Mouse (Mus musculus): ENCODE measurements around the gene Isyna1. TPM values are rescaled to one million over a fixed set of nuclear protein-coding genes. Genes with fewer than 3 reads are reported as not detected.

The Isyna1 gene
- polyA plus RNA-seq, 1 experiment from 2014 or later = 57.9 TPM

DNA sequence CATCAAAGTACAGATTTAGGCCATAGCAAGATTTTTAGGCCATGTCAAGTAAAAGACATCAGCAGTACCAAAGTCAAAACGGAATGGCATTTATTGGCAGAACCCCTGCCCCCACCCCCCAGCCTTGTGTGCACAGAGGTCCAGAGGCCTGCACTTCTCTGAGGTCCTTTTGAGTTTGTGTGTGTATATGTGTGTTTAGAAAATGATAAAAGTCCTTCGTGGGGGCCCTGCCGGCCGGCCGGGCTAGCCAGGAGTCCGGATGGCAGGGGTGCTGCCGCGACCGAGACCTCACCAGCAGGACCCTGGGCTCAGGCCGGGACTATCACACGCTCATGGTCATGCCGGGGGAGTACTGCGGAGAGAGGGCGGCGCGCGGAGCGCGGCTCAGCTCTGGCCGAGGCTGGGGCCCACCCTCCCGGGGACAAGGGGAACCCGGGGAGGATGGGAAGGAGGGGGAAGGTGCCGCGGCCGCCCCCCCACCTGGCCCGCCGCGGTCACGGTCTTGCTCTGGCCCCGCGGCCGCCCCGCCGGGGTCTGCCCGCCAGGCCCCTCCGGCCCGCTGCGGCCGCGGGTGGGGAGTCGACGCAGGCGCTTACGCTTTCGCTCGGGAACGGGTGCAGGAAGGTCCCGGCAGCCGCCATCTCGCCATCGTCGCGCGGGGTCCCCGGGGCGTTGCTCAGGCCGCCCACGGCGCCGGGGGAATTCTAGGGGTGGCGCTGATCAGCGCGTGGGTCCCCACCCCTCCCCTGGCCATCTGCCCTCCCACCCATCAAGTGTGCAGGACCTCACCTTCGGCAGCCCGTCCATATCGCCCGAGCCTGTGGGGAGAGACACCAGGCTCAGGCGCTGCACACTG is 3.5 kb downstream of the Isyna1 start:
- Histone ChIP-seq H3K27me3 (ENCODE audit: control insufficient read depth, insufficient read depth, low read length) (peaks cover 10% of the 10 kb centered on the region; the same call in 1 of the 2 replicates), H3K9ac (ENCODE audit: low read depth, low read length) (peak overlapping the region; percentile 75), H3K4me2 (replicated peaks; ENCODE audit: low read depth, low read length) (peak overlapping the region; percentile 91), H3K4me1 (replicated peaks; ENCODE audit: control insufficient read depth, insufficient read depth, low read length) (peaks cover 37% of the 10 kb centered on the region), H3K27ac (ENCODE audit: low read depth, low read length) (peak overlapping the region; percentile 37; the same call in 1 of the 2 replicates), H3K4me3 (ENCODE audit: low read depth, low read length) (peak overlapping the region; percentile 42), H3K36me3 (ENCODE audit: control insufficient read depth, insufficient read depth, low read length) (0 out of 2 replicates have a peak, but pooled peaks cover 2% of the 10 kb centered on the region), H3K9me3 (ENCODE audit: control insufficient read depth, low read length) (no peaks in the 10 kb centered on the region)
- ATAC-seq (ENCODE audit: low FRiP score) = peak; percentile 2; the same call in 1 of the 2 replicates
- peak; percentile 37 for DNase-seq (ENCODE audit: low spot score)
- WGBS = 5% methylated on average over 64 of the region's 68 CpGs

DNA sequence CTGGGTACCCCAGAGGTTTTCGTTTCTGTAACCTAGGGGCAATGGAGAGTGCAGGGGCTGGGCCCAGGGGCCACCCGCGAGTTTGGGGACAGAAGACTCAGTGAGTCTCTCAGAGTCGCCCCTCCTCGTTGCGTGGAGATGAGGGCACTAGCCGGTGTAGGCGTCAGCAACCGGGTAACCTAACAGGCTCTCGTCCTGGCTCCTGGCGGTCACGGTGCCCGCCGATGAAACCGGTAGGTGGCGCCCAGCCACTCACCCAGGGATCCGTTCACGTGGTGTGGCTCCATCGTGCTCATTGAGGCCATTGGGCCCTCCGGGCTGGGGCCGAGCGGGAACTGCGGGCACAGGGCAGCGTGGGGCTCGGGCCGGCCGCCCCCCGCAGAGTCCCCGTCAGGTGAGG is 4.1 kb downstream of the Isyna1 start:
- Histone ChIP-seq H3K27me3 (ENCODE audit: control insufficient read depth, insufficient read depth, low read length) (peaks cover 10% of the 10 kb centered on the region; the same call in 1 of the 2 replicates), H3K4me3 (ENCODE audit: low read depth, low read length) (peak overlapping the region; percentile 42), H3K36me3 (ENCODE audit: control insufficient read depth, insufficient read depth, low read length) (0 out of 2 replicates have a peak, but pooled peaks cover 2% of the 10 kb centered on the region), H3K27ac (ENCODE audit: low read depth, low read length) (peak overlapping the region; percentile 37; the same call in 1 of the 2 replicates), H3K9me3 (ENCODE audit: control insufficient read depth, low read length) (no peaks in the 10 kb centered on the region), H3K9ac (ENCODE audit: low read depth, low read length) (peak overlapping the region; percentile 75), H3K4me1 (replicated peaks; ENCODE audit: control insufficient read depth, insufficient read depth, low read length) (peaks cover 34% of the 10 kb centered on the region), H3K4me2 (replicated peaks; ENCODE audit: low read depth, low read length) (peak overlapping the region; percentile 91)
- peak; percentile 87 for DNase-seq (ENCODE audit: low spot score)
- 2% methylated on average over 29 of the region's 29 CpGs for WGBS
- ATAC-seq (ENCODE audit: low FRiP score) = peak; percentile 46; the same call in 1 of the 2 replicates

DNA sequence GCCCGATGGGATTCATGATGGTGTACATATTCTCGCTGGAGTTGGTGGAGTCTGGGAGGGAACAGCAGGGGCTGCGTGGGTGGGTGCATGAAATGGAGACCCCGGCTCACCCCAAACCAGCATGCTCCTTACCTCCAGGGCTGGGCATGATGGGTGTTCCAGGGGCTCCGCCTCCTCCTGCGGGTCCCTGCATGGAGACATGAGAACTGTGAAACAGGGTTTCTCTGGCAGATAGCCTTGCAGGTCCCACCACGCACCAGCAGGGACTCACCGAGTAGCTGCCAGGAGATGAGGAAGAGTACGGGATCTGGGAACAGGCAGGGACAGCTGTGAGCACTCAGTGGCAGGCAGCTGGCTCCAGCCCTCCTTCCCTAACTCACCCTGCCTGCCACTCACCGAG is 4.5 kb downstream of the Isyna1 start:
- WGBS = 16% methylated on average over 10 of the region's 10 CpGs
- Histone ChIP-seq H3K36me3 (ENCODE audit: control insufficient read depth, insufficient read depth, low read length) (0 out of 2 replicates have a peak, but pooled peaks cover 2% of the 10 kb centered on the region), H3K4me2 (replicated peaks; ENCODE audit: low read depth, low read length) (peak overlapping the region; percentile 91), H3K4me1 (replicated peaks; ENCODE audit: control insufficient read depth, insufficient read depth, low read length) (peaks cover 34% of the 10 kb centered on the region), H3K9ac (ENCODE audit: low read depth, low read length) (no peak overlapping the region), H3K27me3 (ENCODE audit: control insufficient read depth, insufficient read depth, low read length) (peaks cover 10% of the 10 kb centered on the region; the same call in 1 of the 2 replicates), H3K27ac (ENCODE audit: low read depth, low read length) (0 out of 2 replicates have a peak overlapping the region, but pooled peaks have one; percentile 37), H3K4me3 (ENCODE audit: low read depth, low read length) (peak overlapping the region; percentile 42; the same call in 1 of the 2 replicates), H3K9me3 (ENCODE audit: control insufficient read depth, low read length) (no peaks in the 10 kb centered on the region)
- peak; percentile 47 for DNase-seq (ENCODE audit: low spot score)
- ATAC-seq (ENCODE audit: low FRiP score) = no peak

DNA sequence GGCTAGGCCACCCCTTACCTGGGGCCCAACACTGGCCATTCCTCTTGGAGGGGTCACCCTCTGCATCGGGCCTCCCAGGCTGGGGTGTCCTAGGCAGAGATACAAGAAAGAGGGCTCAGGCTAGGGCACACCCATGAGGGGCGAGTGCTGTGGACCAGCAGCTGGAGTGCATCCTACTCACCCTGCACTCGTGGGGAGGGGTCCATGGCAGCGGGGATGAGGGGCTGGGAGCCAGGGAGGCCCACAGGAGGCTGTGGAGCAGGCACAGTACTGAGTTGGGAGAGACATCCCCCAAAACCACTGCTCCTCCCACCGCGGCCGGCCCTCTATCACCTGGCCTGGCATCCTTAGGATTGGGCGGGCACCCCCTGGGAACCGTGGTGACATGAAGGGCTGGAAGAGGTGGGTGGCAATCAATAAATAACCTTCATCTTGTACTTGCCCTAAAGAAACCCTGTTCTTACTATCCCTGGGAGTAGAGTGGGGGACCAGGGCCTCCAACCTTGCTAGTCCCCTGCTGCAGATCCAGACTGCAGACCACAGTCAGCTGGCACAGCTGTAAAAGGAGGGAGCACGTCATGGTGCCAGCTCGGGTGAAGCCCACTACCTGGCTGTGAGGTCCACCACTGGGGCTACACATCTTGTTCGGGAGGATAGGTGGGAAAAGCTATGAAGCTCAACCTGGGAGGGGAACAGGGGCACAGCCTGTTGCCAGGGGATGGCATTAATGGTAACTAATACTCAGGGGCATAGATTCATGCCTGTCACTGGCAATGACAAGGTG is 5.5 kb downstream of the Isyna1 start:
- Histone ChIP-seq H3K9ac (ENCODE audit: low read depth, low read length) (no peak overlapping the region), H3K4me1 (replicated peaks; ENCODE audit: control insufficient read depth, insufficient read depth, low read length) (peaks cover 36% of the 10 kb centered on the region), H3K9me3 (ENCODE audit: control insufficient read depth, low read length) (no peaks in the 10 kb centered on the region), H3K4me3 (ENCODE audit: low read depth, low read length) (no peak overlapping the region), H3K27me3 (ENCODE audit: control insufficient read depth, insufficient read depth, low read length) (peaks cover 10% of the 10 kb centered on the region; the same call in 1 of the 2 replicates), H3K4me2 (replicated peaks; ENCODE audit: low read depth, low read length) (no peak overlapping the region), H3K36me3 (ENCODE audit: control insufficient read depth, insufficient read depth, low read length) (0 out of 2 replicates have a peak, but pooled peaks cover 2% of the 10 kb centered on the region), H3K27ac (ENCODE audit: low read depth, low read length) (peak overlapping the region; percentile 92)
- DNase-seq (ENCODE audit: low spot score) (no peak), ATAC-seq (ENCODE audit: low FRiP score) (no peak)
- 79% methylated on average over 12 of the region's 12 CpGs for WGBS

DNA sequence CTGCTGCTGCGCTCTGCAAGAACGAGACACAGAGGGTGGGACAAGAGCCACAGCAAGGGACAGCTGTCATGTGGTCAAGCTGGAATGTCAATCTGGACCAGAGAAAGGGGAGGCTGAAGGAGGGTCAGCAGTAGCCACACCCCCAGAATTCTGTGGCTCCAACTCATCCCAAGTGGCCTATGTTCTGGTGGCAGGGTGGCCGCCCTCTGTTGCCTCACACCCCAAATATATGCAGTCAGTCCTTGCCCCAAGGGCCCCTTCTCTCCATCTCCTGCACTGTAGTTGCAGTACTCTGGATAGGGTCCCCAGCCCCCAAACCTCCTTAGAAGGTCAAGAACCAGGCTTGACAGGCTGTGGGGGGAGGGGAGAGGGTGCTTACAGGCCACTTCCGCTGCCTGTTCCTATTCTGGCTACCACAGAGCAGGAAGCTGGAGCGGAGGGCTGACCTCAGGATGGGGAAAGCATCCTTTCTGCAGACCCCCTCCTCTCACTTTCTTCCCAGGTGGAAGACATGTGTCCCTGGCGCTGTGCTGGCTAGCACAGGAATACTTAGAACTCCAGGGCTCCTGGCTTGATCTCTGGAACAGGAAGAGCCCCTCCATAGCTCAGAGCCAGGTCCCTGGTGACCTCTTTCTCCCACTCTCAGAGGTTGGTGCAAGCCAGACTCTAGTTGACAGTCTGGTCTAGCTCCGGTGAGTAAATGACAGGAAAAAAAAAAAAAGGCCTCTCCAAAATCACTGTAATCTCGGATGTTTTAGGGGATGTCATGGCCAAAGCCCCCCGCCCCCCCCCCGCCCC is 6.5 kb downstream of the Isyna1 start:
- 0 out of 2 replicates have a peak, but pooled peaks cover 2% of the 10 kb centered on the region for H3K36me3 ChIP-seq (ENCODE audit: control insufficient read depth, insufficient read depth, low read length)
- peak; percentile 68 for DNase-seq (ENCODE audit: low spot score)
- peak overlapping the region; percentile 53 for H3K4me2 ChIP-seq (replicated peaks; ENCODE audit: low read depth, low read length)
- ATAC-seq (ENCODE audit: low FRiP score) = peak; percentile 34; the same call in 1 of the 2 replicates
- H3K4me3 ChIP-seq (ENCODE audit: low read depth, low read length) = peak overlapping the region; percentile 10
- peak overlapping the region; percentile 43; the same call in 1 of the 2 replicates for H3K9ac ChIP-seq (ENCODE audit: low read depth, low read length)
- no peaks in the 10 kb centered on the region for H3K9me3 ChIP-seq (ENCODE audit: control insufficient read depth, low read length)
- peak overlapping the region; percentile 92 for H3K27ac ChIP-seq (ENCODE audit: low read depth, low read length)
- peaks cover 32% of the 10 kb centered on the region for H3K4me1 ChIP-seq (replicated peaks; ENCODE audit: control insufficient read depth, insufficient read depth, low read length)
- H3K27me3 ChIP-seq (ENCODE audit: control insufficient read depth, insufficient read depth, low read length) = peaks cover 10% of the 10 kb centered on the region; the same call in 1 of the 2 replicates
- 15% methylated on average over 10 of the region's 10 CpGs for WGBS

DNA sequence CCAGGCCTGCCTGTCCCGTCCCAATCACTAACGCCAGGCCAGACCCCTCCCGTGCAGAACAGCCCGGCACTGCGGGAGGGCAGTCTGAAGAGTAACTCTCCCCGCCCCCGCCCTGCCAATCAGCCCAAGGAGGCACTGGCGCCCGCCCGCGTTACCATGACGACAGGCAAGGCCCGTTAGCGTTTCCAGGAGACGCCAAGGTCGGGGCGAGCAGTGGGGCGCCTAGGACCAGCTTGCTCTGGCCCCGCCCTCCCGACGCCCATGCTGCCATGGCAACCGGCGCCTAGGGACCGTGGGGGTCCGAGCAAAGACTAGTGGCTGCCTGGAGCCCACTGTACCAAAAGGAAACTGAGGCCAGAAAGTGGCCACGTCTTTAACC is 7.1 kb downstream of the Isyna1 start:
- H3K4me2 ChIP-seq (replicated peaks; ENCODE audit: low read depth, low read length) = peak overlapping the region; percentile 53
- H3K27ac ChIP-seq (ENCODE audit: low read depth, low read length) = peak overlapping the region; percentile 92
- no peaks in the 10 kb centered on the region for H3K9me3 ChIP-seq (ENCODE audit: control insufficient read depth, low read length)
- under 1% methylated on average over 24 of the region's 26 CpGs for WGBS
- H3K27me3 ChIP-seq (ENCODE audit: control insufficient read depth, insufficient read depth, low read length) = peaks cover 8% of the 10 kb centered on the region; the same call in 1 of the 2 replicates
- DNase-seq (ENCODE audit: low spot score) = peak; percentile 97
- ATAC-seq (ENCODE audit: low FRiP score) = peak; percentile 71
- no peak overlapping the region; the same call in 1 of the 2 replicates for H3K9ac ChIP-seq (ENCODE audit: low read depth, low read length)
- H3K4me1 ChIP-seq (replicated peaks; ENCODE audit: control insufficient read depth, insufficient read depth, low read length) = peaks cover 34% of the 10 kb centered on the region
- H3K4me3 ChIP-seq (ENCODE audit: low read depth, low read length) = peak overlapping the region; percentile 10
- 0 out of 2 replicates have a peak, but pooled peaks cover 2% of the 10 kb centered on the region for H3K36me3 ChIP-seq (ENCODE audit: control insufficient read depth, insufficient read depth, low read length)

DNA sequence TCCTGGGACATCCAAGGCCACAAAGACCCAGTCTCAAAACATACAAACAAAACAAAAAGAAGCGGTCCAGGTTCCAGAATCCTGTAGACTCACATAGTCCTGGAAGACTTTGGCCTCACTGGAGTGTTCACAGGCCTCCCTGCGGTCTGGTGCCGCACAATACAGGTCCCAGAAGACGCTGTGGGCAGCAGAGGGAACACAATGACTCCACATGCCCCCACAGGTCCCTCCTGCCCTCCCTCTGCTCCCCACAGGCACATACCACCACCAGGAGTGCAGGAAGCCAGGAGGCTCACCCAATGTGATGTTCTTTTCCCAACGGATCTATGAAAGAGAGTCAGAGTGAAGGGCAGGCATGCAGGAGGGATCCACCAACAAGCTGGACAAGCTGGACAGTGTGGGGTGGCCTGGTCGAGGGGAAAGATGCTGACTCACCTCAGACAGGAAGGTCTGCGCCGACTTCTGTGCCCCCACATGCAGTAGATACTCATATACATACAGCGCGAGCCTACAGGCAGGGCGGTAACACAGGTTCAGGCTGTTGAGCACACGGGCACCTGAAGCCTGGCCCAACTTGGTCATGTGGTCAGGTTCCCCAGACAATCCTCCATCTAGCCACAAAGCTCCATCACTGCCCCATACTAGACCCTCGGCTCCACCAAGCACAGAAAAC is 8.1 kb downstream of the Isyna1 start:
- Histone ChIP-seq H3K4me3 (ENCODE audit: low read depth, low read length) (no peak overlapping the region), H3K27ac (ENCODE audit: low read depth, low read length) (no peak overlapping the region), H3K4me1 (replicated peaks; ENCODE audit: control insufficient read depth, insufficient read depth, low read length) (peaks cover 38% of the 10 kb centered on the region), H3K4me2 (replicated peaks; ENCODE audit: low read depth, low read length) (no peak overlapping the region), H3K9me3 (ENCODE audit: control insufficient read depth, low read length) (no peaks in the 10 kb centered on the region), H3K27me3 (ENCODE audit: control insufficient read depth, insufficient read depth, low read length) (0 out of 2 replicates have a peak, but pooled peaks cover 3% of the 10 kb centered on the region), H3K9ac (ENCODE audit: low read depth, low read length) (no peak overlapping the region), H3K36me3 (ENCODE audit: control insufficient read depth, insufficient read depth, low read length) (no peaks in the 10 kb centered on the region)
- ATAC-seq (ENCODE audit: low FRiP score) (no peak), DNase-seq (ENCODE audit: low spot score) (no peak)
- WGBS = 93% methylated on average over 13 of the region's 13 CpGs
